Mouse (Mus musculus) C2C12 (cell line): ENCODE measurements around the gene Iah1.

ENCODE experiments used
- CTCF ChIP-seq: IDR thresholded peaks from one replicate; pipeline ENCODE4 v1.5.1; 2011; ENCODE audit not compliant: control insufficient read depth, insufficient read depth, insufficient read length
- FOSL1 ChIP-seq: IDR thresholded peaks from one replicate; pipeline ENCODE4 v1.8.0; 2011; ENCODE audit warnings: mild to moderate bottlenecking, low read length; ENCODE audit not compliant: poor library complexity, insufficient read depth, severe bottlenecking
- MAX ChIP-seq: IDR thresholded peaks from one replicate; pipeline ENCODE4 v1.6.1; 2011; ENCODE audit warnings: mild to moderate bottlenecking, control low read depth
- MYOD1 ChIP-seq: IDR thresholded peaks from one replicate; pipeline ENCODE4 v1.6.1; 2011; ENCODE audit warnings: low read depth; ENCODE audit not compliant: control insufficient read depth, insufficient read length
- MYOG ChIP-seq: IDR thresholded peaks from one replicate; pipeline ENCODE4 v1.6.1; 2011; ENCODE audit not compliant: control insufficient read depth, insufficient read length; ENCODE audit errors: extremely low read depth
- USF1 ChIP-seq: IDR thresholded peaks from one replicate; pipeline ENCODE4 v1.6.1; 2011; ENCODE audit warnings: low read depth, mild to moderate bottlenecking, control low read depth, moderate library complexity

GRCm38 (mm10) chr12:21369087-21369410 is 52.9 kb downstream of the Iah1 start:
- TF ChIP-seq USF1 (no peak), CTCF (no peak), MYOG (no peak), MYOD1 (no peak), MAX (no peak), FOSL1 (no peak)
